Mouse (Mus musculus): ENCODE results near the gene BC052040. TPM values are rescaled to one million over a fixed set of nuclear protein-coding genes. Genes with fewer than 3 reads are reported as not detected.

The BC052040 gene
- polyA plus RNA-seq, 1 experiment from 2014 or later, result 19.6 TPM

DNA sequence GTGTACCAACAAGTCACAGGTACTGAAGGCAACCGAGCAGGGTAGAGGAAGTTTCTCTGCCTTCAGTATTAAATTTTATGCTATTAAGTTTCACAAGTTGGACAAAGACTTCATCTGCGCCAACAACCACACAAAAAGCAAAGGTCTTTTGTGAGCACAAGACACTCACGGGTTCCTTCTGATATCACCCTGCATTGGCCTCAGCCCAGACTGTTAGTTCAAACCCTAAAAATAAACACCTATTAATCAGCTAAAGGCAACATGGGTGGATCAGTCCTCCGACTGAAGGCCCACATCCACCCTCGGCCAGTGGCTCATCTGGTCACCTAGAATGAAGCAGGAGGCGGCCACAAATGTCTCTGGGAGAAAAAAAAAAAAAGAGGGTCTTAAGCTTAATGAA is 176.2 kb downstream of the BC052040 start:
- 67% methylated on average over 6 of the region's 6 CpGs for WGBS

GRCm38 (mm10) chr2:115758542-115758941 is 177.0 kb downstream of the BC052040 start:
- Histone ChIP-seq H3K36me3 (no peaks in the 10 kb centered on the region), H3K27me3 (ENCODE audit: low read depth, poor library complexity, severe bottlenecking) (no peaks in the 10 kb centered on the region), H3K27ac (replicated peaks) (no peak overlapping the region), H3K4me1 (peaks cover 6% of the 10 kb centered on the region; the same call in 1 of the 2 replicates), H3K9me3 (replicated peaks) (no peaks in the 10 kb centered on the region), H3K4me3 (no peak overlapping the region)
- 80% methylated on average over 6 of the region's 6 CpGs for WGBS
- no peak for DNase-seq (ENCODE audit: low spot score)

More for the DNA sequence above, 176.2 kb downstream of the BC052040 start:
- Histone ChIP-seq H3K4me1 (peaks cover 6% of the 10 kb centered on the region; the same call in 1 of the 2 replicates), H3K9me3 (replicated peaks) (no peaks in the 10 kb centered on the region), H3K4me3 (no peak overlapping the region), H3K27me3 (ENCODE audit: low read depth, poor library complexity, severe bottlenecking) (no peaks in the 10 kb centered on the region), H3K27ac (replicated peaks) (no peak overlapping the region), H3K36me3 (no peaks in the 10 kb centered on the region)
- no peak for DNase-seq (ENCODE audit: low spot score)

DNA sequence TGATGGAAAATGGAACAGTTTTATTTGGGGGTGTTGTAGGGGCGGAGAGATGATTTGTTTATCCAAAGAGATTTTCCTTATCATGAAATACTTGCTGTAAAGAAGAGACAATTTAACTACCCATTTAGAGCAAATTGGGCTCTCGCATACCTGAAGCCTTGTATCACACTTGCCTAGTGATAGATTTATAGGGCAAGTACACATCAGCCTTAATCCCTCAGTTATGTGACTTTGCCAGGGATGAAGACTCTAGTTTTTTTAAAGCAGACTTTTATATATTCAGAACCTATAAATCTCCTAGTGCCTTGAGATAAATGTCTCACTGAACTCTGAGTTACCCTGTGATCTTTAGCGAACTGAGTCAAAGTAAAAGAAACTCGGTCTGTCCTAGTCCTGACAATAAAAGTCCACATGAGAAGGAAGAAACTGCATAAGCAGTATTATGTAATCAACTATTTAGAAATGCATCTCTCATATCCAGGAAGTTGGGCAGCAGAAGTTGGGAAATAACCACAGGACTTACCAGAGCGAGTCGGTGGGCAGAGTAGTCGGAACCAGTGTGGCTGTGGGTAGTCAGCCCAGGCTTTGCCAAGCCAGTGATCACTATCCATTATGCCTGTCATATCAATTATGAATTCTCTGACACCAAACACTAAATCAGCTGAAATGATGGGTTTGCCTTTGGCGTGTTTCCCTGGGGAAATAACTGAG is 183.2 kb downstream of the BC052040 start:
- DNase-seq (ENCODE audit: low spot score), result no peak
- Histone ChIP-seq H3K27me3 (ENCODE audit: low read depth, poor library complexity, severe bottlenecking) (no peaks in the 10 kb centered on the region), H3K4me3 (no peak overlapping the region), H3K36me3 (no peaks in the 10 kb centered on the region), H3K9me3 (replicated peaks) (no peaks in the 10 kb centered on the region), H3K4me1 (no peaks in the 10 kb centered on the region), H3K27ac (replicated peaks) (no peak overlapping the region)
- WGBS, result 92% methylated on average over 8 of the region's 8 CpGs

DNA sequence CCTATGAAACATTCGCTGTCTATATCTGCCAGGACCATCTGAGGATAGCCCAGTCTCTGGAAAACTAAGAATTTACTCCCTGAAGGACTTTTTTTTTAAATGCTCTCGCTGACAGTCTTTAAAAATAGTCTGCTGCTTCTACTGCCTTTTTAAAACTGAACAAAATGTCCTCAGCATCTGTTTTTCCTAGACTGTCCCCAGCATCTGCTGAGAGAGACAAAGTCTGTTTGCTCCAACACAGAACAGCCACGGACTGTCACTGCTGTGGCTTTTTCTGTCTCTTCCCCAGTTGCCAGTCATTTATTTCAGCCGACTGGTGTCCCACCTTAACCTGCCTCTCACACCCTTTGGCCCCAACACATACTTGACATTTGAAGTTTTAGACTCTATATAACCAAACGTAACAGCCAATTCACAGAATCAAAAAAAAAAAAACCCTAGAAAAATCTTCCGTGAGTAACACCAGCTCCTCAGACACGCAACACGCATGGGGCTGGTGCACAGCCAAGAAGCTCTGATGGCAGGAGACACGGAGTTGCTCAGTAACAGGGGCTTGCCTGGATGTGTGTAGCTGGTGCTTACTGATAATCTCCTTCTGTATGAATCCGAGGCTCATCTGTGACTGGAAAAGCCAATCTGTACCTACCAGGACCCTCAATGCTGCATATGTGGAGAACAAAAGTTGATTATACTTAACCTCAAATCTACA is 188.2 kb downstream of the BC052040 start:
- Histone ChIP-seq H3K4me1 (no peaks in the 10 kb centered on the region), H3K27me3 (ENCODE audit: low read depth, poor library complexity, severe bottlenecking) (no peaks in the 10 kb centered on the region), H3K4me3 (no peak overlapping the region), H3K27ac (replicated peaks) (no peak overlapping the region), H3K9me3 (replicated peaks) (no peaks in the 10 kb centered on the region), H3K36me3 (no peaks in the 10 kb centered on the region)
- 87% methylated on average over 10 of the region's 10 CpGs for WGBS
- no peak for DNase-seq (ENCODE audit: low spot score)

DNA sequence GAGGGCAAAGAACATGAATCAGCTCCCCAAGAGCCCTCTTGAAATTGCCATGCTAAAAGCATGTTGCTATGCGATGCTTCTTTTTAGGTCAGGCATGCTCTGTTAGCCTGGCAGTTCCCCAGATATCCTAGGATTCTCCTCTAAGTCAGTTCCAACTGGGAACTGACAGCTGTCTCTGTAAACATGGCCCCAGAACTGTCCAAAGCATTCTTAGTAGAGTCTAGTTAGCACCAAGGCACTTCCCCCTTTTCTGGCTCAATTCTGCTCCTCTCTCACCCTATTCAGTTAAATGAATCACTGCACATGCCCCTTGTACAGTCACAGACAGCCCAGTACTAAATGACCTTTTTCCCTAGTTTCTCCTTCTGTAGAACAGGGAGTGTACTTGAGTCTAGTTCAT is 191.2 kb downstream of the BC052040 start:
- Histone ChIP-seq H3K4me1 (no peaks in the 10 kb centered on the region), H3K27ac (replicated peaks) (no peak overlapping the region), H3K4me3 (no peak overlapping the region), H3K9me3 (replicated peaks) (no peaks in the 10 kb centered on the region), H3K36me3 (0 out of 2 replicates have a peak, but pooled peaks cover 4% of the 10 kb centered on the region), H3K27me3 (ENCODE audit: low read depth, poor library complexity, severe bottlenecking) (no peaks in the 10 kb centered on the region)
- DNase-seq (ENCODE audit: low spot score), result no peak
- 96% methylated on average over 1 of the region's 1 CpGs for WGBS

- WGBS, result 87% methylated on average over 5 of the region's 5 CpGs
These were observed 192.8 kb downstream of the BC052040 start for GRCm38 (mm10) chr2:115774153-115774908.

DNA sequence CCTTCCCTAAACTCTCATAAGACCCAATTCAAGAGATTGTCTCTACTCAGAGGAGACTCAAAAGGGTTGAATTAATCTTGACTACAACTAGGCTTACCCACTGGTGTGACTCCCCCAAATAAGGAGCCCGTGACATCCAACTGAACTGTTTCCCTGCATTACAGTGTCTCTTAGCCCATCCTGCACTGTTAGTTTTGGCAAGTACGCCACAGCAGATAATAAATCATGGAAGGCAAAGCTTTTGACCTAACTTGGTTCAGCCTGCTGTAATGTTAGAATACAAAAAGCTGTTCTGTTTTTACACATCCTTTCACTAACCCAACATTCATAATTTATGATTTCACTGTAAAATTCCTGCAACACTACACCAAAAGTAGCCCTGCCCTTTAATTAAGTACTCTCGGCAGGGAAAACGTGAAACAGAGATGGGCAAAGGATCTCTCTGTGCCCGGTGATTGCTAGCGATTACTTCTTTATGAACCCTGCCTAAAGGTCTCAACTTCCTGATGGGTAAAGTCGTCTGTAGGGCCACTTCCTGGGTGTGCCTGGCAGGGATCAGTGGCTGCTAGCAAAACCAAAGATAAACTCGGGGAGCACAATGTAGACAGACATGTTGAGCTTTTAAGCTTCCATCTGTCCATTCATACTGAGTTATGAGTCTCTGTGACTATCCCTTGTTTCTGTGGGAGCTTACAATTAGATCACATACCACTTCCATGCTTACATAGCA is 194.1 kb downstream of the BC052040 start:
- Histone ChIP-seq H3K27ac (replicated peaks) (no peak overlapping the region), H3K27me3 (ENCODE audit: low read depth, poor library complexity, severe bottlenecking) (no peaks in the 10 kb centered on the region), H3K9me3 (replicated peaks) (no peaks in the 10 kb centered on the region), H3K4me1 (no peaks in the 10 kb centered on the region), H3K36me3 (0 out of 2 replicates have a peak, but pooled peaks cover 4% of the 10 kb centered on the region), H3K4me3 (no peak overlapping the region)
- DNase-seq (ENCODE audit: low spot score), result no peak
- WGBS, result 87% methylated on average over 8 of the region's 8 CpGs

More at GRCm38 (mm10) chr2:115774153-115774908, 192.8 kb downstream of the BC052040 start:
- no peak overlapping the region for H3K4me3 ChIP-seq
- H3K27me3 ChIP-seq (ENCODE audit: low read depth, poor library complexity, severe bottlenecking), result no peaks in the 10 kb centered on the region
- H3K36me3 ChIP-seq, result 0 out of 2 replicates have a peak, but pooled peaks cover 4% of the 10 kb centered on the region
- H3K27ac ChIP-seq (replicated peaks), result no peak overlapping the region
- H3K9me3 ChIP-seq (replicated peaks), result no peaks in the 10 kb centered on the region
- DNase-seq (ENCODE audit: low spot score), result no peak
- H3K4me1 ChIP-seq, result no peaks in the 10 kb centered on the region

DNA sequence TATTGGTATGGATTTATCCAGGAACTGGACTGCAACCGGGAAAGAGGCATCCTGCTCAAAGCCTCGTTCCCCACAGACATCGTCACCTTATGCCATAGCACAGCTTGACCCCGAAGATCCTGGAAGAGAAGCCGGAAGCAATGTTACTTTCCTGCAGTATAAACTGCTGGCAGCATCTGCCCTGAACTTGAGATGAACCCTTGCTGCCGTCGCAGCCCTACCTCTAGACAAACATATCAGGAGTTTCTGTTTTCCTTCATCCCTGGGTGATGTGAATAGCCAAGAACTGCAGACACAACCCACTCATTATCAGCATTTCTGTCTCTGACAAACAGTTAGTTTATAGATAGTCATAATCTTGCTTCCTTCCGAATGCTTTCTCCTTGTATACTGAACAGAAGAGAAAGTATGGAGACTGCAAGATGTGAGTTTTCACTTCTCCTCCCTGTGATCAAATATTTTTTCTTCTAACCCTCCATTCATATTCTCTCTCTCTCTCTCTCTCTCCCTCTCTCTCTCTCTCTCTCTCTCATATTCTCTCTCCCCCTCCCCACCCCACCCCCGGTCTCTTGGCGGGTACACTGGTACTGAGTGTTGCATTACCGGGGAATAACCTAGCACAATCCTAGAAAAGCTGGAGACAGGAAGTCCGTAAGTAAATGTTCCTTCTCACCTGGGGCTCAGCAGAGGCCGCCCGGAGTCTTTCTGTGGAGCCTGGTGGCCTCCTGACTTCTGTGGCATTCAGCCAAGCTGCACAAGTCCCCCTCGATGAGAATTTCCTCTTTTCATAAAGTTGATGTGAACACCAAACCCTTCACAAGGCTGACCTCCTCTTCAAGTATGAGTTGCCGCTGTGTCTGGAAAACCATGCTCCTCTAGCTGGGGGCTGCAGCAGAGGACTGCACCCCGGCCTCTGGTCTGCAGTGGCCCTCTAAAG is 195.7 kb downstream of the BC052040 start:
- Histone ChIP-seq H3K36me3 (0 out of 2 replicates have a peak, but pooled peaks cover 4% of the 10 kb centered on the region), H3K4me3 (no peak overlapping the region), H3K9me3 (replicated peaks) (no peaks in the 10 kb centered on the region), H3K4me1 (no peaks in the 10 kb centered on the region), H3K27ac (replicated peaks) (no peak overlapping the region), H3K27me3 (ENCODE audit: low read depth, poor library complexity, severe bottlenecking) (no peaks in the 10 kb centered on the region)
- DNase-seq (ENCODE audit: low spot score), result no peak
- 85% methylated on average over 17 of the region's 17 CpGs for WGBS

DNA sequence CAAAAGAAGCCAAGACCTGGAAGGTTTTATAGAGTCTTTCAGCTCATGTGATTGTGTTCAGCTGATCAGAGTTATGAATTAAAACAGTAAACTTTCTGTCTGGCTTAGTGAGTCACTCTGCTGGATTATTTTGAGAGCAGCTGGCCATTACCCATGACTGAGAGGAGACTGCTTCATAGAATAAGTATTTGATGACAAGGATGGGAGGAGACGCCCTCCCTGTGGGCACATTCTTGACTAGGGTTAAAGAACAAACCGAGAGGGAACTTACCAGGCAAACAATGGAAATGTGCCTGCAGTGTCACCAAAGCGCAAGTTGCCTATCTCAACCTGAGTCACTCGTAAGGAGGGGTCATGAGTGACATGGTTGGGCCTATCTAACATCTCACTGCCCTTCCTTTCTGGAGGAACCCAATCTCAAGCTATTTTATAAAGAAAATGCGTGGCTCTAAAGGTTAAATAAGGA is 199.1 kb downstream of the BC052040 start:
- peaks cover 4% of the 10 kb centered on the region for H3K4me1 ChIP-seq
- H3K9me3 ChIP-seq (replicated peaks), result no peaks in the 10 kb centered on the region
- WGBS, result 89% methylated on average over 5 of the region's 5 CpGs
- no peak for DNase-seq (ENCODE audit: low spot score)
- no peak overlapping the region for H3K27ac ChIP-seq (replicated peaks)
- no peak overlapping the region for H3K4me3 ChIP-seq
- H3K27me3 ChIP-seq (ENCODE audit: low read depth, poor library complexity, severe bottlenecking), result no peaks in the 10 kb centered on the region
- H3K36me3 ChIP-seq, result 0 out of 2 replicates have a peak, but pooled peaks cover 4% of the 10 kb centered on the region

DNA sequence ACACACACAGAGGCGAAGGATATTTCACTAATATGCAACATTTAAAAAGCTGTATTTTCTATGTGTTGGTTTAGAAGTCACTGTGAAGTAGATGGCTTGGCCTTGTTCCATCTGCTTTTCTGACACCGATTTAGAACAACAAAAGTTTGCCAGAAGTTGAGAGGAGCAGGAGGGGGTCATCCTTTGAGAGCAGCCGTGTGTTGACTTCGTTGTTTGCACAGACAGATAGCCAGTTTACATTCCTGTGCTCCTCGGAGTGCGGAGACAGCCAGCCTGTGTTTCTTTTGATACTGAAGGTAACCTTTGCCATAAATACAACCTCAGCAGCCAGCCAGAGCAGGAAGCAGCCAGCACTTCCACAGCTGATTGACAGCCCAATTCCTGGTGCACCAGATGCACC is 204.2 kb downstream of the BC052040 start:
- 39% methylated on average over 6 of the region's 6 CpGs for whole genome bisulfite sequencing
- Histone ChIP-seq H3K27ac (replicated peaks) (no peak overlapping the region), H3K36me3 (no peaks in the 10 kb centered on the region), H3K4me1 (peaks cover 12% of the 10 kb centered on the region), H3K4me3 (no peak overlapping the region), H3K9me3 (replicated peaks) (no peaks in the 10 kb centered on the region), H3K27me3 (ENCODE audit: low read depth, poor library complexity, severe bottlenecking) (no peaks in the 10 kb centered on the region)
- DNase-seq (ENCODE audit: low spot score), result no peak

- no peaks in the 10 kb centered on the region for H3K27me3 ChIP-seq (ENCODE audit: low read depth, poor library complexity, severe bottlenecking)
These were observed 217.3 kb downstream of the BC052040 start for GRCm38 (mm10) chr2:115798839-115799238.

More at GRCm38 (mm10) chr2:115798839-115799238, 217.3 kb downstream of the BC052040 start:
- Histone ChIP-seq H3K27ac (replicated peaks) (no peak overlapping the region), H3K36me3 (no peaks in the 10 kb centered on the region), H3K4me1 (no peaks in the 10 kb centered on the region), H3K4me3 (no peak overlapping the region), H3K9me3 (replicated peaks) (no peaks in the 10 kb centered on the region)
- WGBS, result 87% methylated on average over 6 of the region's 6 CpGs
- no peak for DNase-seq (ENCODE audit: low spot score)
